8 mouse cellular contexts compared by ENCODE assay signal in genomic region chr2:76647883-76648570, GRCm38 (mm10). TPM values are rescaled to one million over a fixed set of nuclear protein-coding genes. Genes with fewer than 3 reads are reported as not detected.
DNase-seq lines count a peak whose midpoint lies in the region; ATAC-seq and TF ChIP-seq lines count a peak whose summit lies in the region.

Prkra (minus strand) TSS chr2:76648015.
Pjvk (plus strand) TSS chr2:76648476.

- peak within 1 kb of the TSS; percentile 75 for H3K4me2 ChIP-seq in hindbrain, embryonic 14.5 days (replicated peaks)

- H3K9me3 ChIP-seq in hindbrain, embryonic 14.5 days (ENCODE audit: control insufficient read depth, low read length), result no peaks in the 10 kb centered on the region

- TF ChIP-seq CTCF in Patski (IDR thresholded peaks at IDR 0.05), result no peak

- peaks cover 7% of the 10 kb centered on the region for H3K36me3 ChIP-seq in hindbrain, embryonic 14.5 days (replicated peaks; ENCODE audit: control insufficient read depth, insufficient read depth)

- peak; percentile 89 for DNase-seq in Patski (ENCODE audit: low read depth, low spot score)
- DNase-seq in cerebellum, postnatal 14 days, result peak; percentile 100
- DNase-seq in frontal cortex, postnatal 14 days (ENCODE audit: low spot score in 2 of 2), result peak; percentile 91 to 95
- peak; percentile 97 for DNase-seq in hindbrain, embryonic 14.5 days (ENCODE audit: low spot score)
- peak; percentile 95 for DNase-seq in layer of hippocampus, postnatal 36 days
- DNase-seq in lung, postnatal 36 days, result peak; percentile 99
- peak; percentile 99 for DNase-seq in retina, postnatal 1 day
- DNase-seq in urinary bladder, adult 18-20 months (ENCODE audit: low spot score in 2 of 2), result peak; percentile 96

- ATAC-seq in Patski, result peak; percentile 100
- ATAC-seq in hindbrain, embryonic 14.5 days (ENCODE audit: low FRiP score), result peak; percentile 99

- H3K27ac ChIP-seq in hindbrain, embryonic 14.5 days, result peak within 1 kb of the TSS; percentile 89

- 0% methylated on average over 41 of the region's 42 CpGs for WGBS in hindbrain, embryonic 14.5 days

- POLR2A ChIA-PET in Patski (lab: Charles Lee), result no interaction called here

- no peaks in the 10 kb centered on the region for H3K27me3 ChIP-seq in Patski
- H3K27me3 ChIP-seq in hindbrain, embryonic 14.5 days (ENCODE audit: control insufficient read depth, insufficient read depth, low read length), result no peaks in the 10 kb centered on the region

- peaks cover 18% of the 10 kb centered on the region for H3K4me1 ChIP-seq in hindbrain, embryonic 14.5 days (replicated peaks; ENCODE audit: control insufficient read depth, insufficient read depth, low read length)

- H3K4me3 ChIP-seq in hindbrain, embryonic 14.5 days (replicated peaks; ENCODE audit: low read length), result peak within 1 kb of the TSS; percentile 66

- in situ Hi-C loops in Patski (cut with MboI; ENCODE audit: low pct_unique_long_range_greater_than_20kb), result no loop called here

- H3K9ac ChIP-seq in hindbrain, embryonic 14.5 days, result peak within 1 kb of the TSS; percentile 70

- CTCF ChIA-PET in Patski (lab: Charles Lee), result no interaction called here

RNA-seq across cellular contexts. Expression of gene Prkra, which starts in this region (rescaled TPM):
- 48.8 TPM for polyA plus RNA-seq in Patski (2021)
- 112 and 119 TPM in 2 replicates for polyA plus RNA-seq in hindbrain, embryonic 14.5 days (2014; fragmentation: Nextera tagmentation; extraction: Ambion mirVana)
- 10 to 100 TPM; 15.7 to 16.9 TPM for total RNA-seq in layer of hippocampus, postnatal 36 days (2021)

RNA-seq across cellular contexts. Expression of gene Pjvk, which starts in this region (rescaled TPM):
- polyA plus RNA-seq in Patski (2021), result 0.24 TPM
- 0.68 TPM in 2 replicates for polyA plus RNA-seq in hindbrain, embryonic 14.5 days (2014; fragmentation: Nextera tagmentation; extraction: Ambion mirVana)
- not detected for total RNA-seq in layer of hippocampus, postnatal 36 days (2021)

Comparison
In these comparisons a context has a peak if more than half of its experiments do, and no peak if none do; other contexts are left out.
1. Peak in every context shown above with its lines: DNase-seq, ATAC-seq, H3K4me3 ChIP-seq and H3K27ac ChIP-seq.